Mouse (Mus musculus) C2C12 (cell line): ENCODE data around the gene Coro1c. TPM values are rescaled to one million over a fixed set of nuclear protein-coding genes. Genes with fewer than 3 reads are reported as not detected.

ENCODE experiments used
- H3K27me3 ChIP-seq: one replicate; pipeline ENCODE4 v1.6.1; 2011; ENCODE audit not compliant: control insufficient read depth, insufficient read depth, insufficient read length
- H3K36me3 ChIP-seq: one replicate; pipeline ENCODE4 v1.6.1; 2011; ENCODE audit not compliant: control insufficient read depth, insufficient read depth
- H3K4me3 ChIP-seq: one replicate; pipeline ENCODE4 v1.5.1; 2011; ENCODE audit warnings: mild to moderate bottlenecking, control low read depth; ENCODE audit not compliant: poor library complexity, insufficient read depth, severe bottlenecking
- H3K79me2 ChIP-seq: one replicate; pipeline ENCODE4 v1.6.1; 2011; ENCODE audit not compliant: control insufficient read depth, insufficient read depth
- H3K79me3 ChIP-seq: one replicate; pipeline ENCODE4 v1.6.1; 2011; ENCODE audit warnings: low read depth, control low read depth
- H3ac ChIP-seq: one replicate; pipeline ENCODE3; 2011; ENCODE audit warnings: low read depth; ENCODE audit not compliant: control insufficient read depth, insufficient read length
- CEBPB ChIP-seq: IDR thresholded peaks from one replicate; pipeline ENCODE4 v1.6.1; 2011; ENCODE audit warnings: low read depth, mild to moderate bottlenecking, control low read depth, moderate library complexity
- CTCF ChIP-seq: IDR thresholded peaks from one replicate; pipeline ENCODE4 v1.5.1; 2011; ENCODE audit not compliant: control insufficient read depth, insufficient read depth, insufficient read length
- FOSL1 ChIP-seq: IDR thresholded peaks from one replicate; pipeline ENCODE4 v1.8.0; 2011; ENCODE audit warnings: mild to moderate bottlenecking, low read length; ENCODE audit not compliant: poor library complexity, insufficient read depth, severe bottlenecking
- MAX ChIP-seq: IDR thresholded peaks from one replicate; pipeline ENCODE4 v1.6.1; 2011; ENCODE audit warnings: mild to moderate bottlenecking, control low read depth
- MYOD1 ChIP-seq: IDR thresholded peaks from one replicate; pipeline ENCODE4 v1.6.1; 2011; ENCODE audit warnings: low read depth; ENCODE audit not compliant: control insufficient read depth, insufficient read length
- MYOG ChIP-seq: IDR thresholded peaks from one replicate; pipeline ENCODE4 v1.6.1; 2011; ENCODE audit not compliant: control insufficient read depth, insufficient read length; ENCODE audit errors: extremely low read depth
- USF1 ChIP-seq: IDR thresholded peaks from one replicate; pipeline ENCODE4 v1.6.1; 2011; ENCODE audit warnings: low read depth, mild to moderate bottlenecking, control low read depth, moderate library complexity
- polyA plus RNA-seq: library from polyadenylated mRNA; unstranded; fragments of >200 nt; fragmentation: generic; extraction: Trizol; gene quantifications from one replicate; pipeline ENCODE4 v1.2.1, GENCODE M21; 2012; ENCODE audit warnings: missing spikeins

Gene Coro1c
- polyA plus RNA-seq, 1 experiment = 156 TPM

DNA sequence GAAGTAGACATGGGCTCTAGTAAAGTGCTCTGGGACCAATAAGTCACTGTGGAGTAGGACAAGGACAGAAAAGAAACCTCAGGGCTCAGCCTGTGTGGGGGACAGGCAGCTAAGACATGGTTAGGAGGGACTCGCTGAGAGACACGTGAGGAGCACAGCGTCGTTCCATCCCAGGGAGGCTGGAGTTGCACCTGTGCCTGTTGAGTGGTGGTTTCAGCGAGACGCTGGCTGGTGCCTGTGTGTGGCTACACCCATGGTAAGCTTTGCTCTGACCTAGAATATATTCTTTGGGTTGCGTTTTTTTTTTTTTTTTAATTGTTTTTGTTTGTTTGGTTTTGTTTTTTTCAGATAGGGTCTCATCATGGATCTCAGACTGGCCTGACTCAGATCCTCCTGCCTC lies 32.4 kb downstream of the Coro1c start:
- no peak overlapping the region for H3K4me3 ChIP-seq
- peaks cover 84% of the 10 kb centered on the region for H3K79me2 ChIP-seq
- H3ac ChIP-seq = no peak overlapping the region
- peaks cover 45% of the 10 kb centered on the region for H3K36me3 ChIP-seq
- H3K79me3 ChIP-seq = peaks cover 58% of the 10 kb centered on the region
- H3K27me3 ChIP-seq = no peaks in the 10 kb centered on the region
- no peak for TF ChIP-seq USF1
- no peak for TF ChIP-seq MYOG
- TF ChIP-seq CTCF = no peak
- TF ChIP-seq MAX = no peak
- no peak for TF ChIP-seq FOSL1
- TF ChIP-seq MYOD1 = no peak
- no peak for TF ChIP-seq CEBPB

DNA sequence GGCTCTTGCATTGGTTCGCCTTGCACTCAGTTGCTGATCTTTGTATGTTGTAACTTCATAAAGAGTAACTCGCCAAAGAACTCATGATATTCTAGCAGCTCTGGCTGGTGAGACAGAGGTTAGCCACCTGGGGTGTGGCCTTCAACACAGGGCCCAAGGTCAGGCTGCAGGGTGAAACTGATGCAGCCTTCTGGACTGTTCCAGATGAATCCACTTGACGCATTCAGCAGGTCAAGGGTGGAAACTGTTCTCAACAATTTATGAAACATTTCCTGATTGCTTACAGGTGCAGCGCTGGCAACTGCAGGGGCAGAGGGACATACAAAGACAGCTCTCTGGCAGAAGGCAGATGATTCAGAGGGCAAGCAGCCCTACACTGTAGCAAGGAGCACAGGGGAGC lies 32.9 kb downstream of the Coro1c start:
- no peak overlapping the region for H3ac ChIP-seq
- no peak for TF ChIP-seq CEBPB
- TF ChIP-seq FOSL1 = no peak
- no peak for TF ChIP-seq USF1
- no peak for TF ChIP-seq MAX
- TF ChIP-seq MYOD1 = no peak
- TF ChIP-seq CTCF = no peak
- no peak for TF ChIP-seq MYOG
- H3K27me3 ChIP-seq = no peaks in the 10 kb centered on the region
- peaks cover 84% of the 10 kb centered on the region for H3K79me2 ChIP-seq
- H3K79me3 ChIP-seq = peaks cover 59% of the 10 kb centered on the region
- peaks cover 44% of the 10 kb centered on the region for H3K36me3 ChIP-seq
- no peak overlapping the region for H3K4me3 ChIP-seq

DNA sequence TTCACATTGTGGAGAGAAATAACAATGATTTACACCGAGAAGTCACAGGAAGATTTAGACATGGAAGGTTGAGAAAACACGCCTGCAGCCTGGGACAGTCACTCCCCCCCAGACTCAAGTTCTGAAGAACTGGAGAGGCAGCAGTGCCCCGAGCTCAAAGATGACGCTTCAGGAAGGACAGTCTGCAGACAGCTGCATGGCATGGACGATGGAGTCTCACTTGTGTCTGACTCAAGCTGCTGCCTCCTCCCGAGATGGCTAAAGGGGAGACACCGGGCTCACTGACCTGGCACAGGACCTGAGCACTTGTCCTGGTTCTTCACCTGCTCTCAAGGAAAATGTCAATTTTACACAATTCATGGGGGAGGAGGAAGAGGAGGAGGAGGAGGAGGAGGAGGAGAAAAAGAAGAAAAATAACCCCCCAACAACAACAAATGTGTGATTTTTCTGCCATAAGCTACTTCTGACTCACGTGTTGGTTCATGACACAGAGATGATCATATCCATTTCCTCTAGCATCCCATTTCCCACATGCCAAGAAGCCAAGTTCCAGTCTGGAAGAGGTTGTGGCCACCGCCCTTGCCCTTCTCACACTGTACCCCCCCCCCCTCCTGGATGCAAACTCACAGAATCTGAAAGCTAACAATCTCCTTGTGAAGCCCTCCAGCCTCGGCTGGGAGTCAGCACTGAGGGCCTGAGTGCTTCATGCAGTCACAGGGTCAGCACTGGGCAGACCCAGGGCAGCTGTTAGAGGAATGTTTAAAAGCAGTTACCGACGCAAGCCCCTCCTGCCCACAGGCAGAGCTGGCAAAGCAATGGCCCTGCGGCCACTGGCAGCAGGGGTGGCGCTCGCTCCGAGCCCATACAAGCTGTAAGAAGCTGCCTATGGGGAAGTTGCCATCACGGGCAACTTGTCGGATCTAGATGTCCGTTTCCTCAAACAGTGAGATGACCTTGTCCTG lies 34.2 kb downstream of the Coro1c start:
- Histone ChIP-seq H3K79me3 (peaks cover 66% of the 10 kb centered on the region), H3K4me3 (no peak overlapping the region), H3K36me3 (peaks cover 40% of the 10 kb centered on the region), H3ac (peak overlapping the region; percentile 77), H3K27me3 (no peaks in the 10 kb centered on the region), H3K79me2 (peaks cover 84% of the 10 kb centered on the region)
- no peak for TF ChIP-seq MYOG
- TF ChIP-seq CEBPB = no peak
- peak; percentile 82 for TF ChIP-seq MYOD1
- no peak for TF ChIP-seq FOSL1
- TF ChIP-seq USF1 = peak; percentile 64
- no peak for TF ChIP-seq CTCF
- peak; percentile 56 for TF ChIP-seq MAX

DNA sequence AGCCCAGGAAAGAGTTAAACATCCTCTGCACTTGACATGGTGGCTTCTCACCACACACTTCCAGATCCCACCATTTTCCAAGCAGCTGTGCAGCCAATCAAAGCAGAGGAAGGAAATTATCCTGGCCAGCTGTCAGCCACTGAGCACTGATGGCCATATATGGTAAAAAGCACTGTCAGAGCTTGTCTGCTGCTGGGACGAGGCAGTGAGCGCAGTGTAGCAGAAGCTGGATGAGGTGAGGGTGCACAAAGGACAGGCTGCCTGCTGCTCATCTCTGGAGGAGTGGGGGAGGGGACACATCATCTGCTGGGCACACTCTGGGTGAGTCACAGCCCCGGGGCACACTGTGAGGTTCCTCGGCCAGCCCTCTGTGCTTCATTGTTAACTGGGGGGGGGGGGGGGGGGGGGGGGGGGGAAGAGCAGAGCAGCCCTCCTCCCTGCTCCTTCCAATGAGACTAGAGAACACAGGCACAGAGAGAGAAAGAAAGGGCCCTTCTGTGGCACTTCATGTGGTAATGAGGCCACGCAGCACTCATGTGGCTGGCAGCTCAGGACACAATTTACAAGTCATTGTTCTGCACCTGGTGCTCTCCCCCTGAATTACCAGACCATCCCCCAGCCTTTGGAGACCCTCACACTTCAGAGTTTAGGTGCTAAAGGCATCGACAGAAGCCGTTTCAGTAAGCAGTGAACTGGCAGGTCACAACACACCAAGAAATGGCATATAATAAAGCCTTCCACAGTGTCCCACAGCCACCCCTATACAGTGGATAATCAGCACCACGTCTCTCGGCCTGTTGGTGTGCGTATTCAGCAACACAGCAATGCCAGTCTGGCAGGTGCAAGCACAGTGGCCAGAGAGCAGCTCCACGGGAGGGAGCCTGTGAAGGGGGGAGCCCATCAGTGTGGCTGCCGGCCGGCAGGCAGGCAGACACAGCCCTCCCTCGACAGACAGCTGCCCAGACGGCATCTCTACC lies 35.3 kb downstream of the Coro1c start:
- peaks cover 84% of the 10 kb centered on the region for H3K79me2 ChIP-seq
- peak overlapping the region; percentile 3 for H3K4me3 ChIP-seq
- peaks cover 67% of the 10 kb centered on the region for H3K79me3 ChIP-seq
- H3ac ChIP-seq = peak overlapping the region; percentile 77
- TF ChIP-seq MYOD1 (peak; percentile 90), MAX (peak; percentile 74), MYOG (no peak), USF1 (no peak)
- H3K27me3 ChIP-seq = no peaks in the 10 kb centered on the region
- H3K36me3 ChIP-seq = peaks cover 35% of the 10 kb centered on the region

DNA sequence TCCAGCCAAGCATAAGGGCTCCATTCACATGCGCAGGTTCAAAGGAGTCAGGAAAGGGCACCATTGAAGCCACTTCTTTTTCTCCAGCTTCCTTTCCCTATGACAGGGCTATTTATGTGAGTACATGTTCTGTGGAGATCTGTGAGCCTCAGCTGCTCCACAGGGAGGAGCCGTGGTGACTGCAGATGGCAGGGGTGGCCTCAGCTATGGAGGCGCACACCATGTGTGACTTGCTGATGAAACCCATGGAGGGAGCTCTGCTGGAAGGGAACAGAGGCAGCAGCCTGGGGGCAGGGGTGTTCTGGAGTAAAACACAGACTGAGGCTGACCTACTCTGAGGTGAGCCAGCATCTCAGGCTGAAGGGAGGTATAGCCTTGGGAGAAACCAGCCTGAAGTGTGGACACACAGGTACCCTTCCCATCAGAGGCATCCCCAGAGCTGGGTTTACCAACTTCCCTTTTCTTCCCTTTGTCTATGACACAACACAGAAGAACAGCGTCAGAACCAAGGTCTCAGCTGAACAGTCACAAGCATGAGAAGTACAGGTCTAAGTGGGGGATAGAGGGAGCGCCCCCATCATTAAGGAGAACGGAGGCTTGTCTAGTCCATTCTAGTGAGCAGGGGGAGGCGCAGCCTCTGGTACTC lies 36.5 kb downstream of the Coro1c start:
- Histone ChIP-seq H3K27me3 (no peaks in the 10 kb centered on the region), H3K79me2 (peaks cover 84% of the 10 kb centered on the region), H3ac (no peak overlapping the region), H3K36me3 (peaks cover 31% of the 10 kb centered on the region), H3K4me3 (no peak overlapping the region), H3K79me3 (peaks cover 67% of the 10 kb centered on the region)
- TF ChIP-seq CEBPB (no peak), FOSL1 (no peak), CTCF (no peak), MYOG (no peak), MAX (no peak), MYOD1 (no peak), USF1 (no peak)
